Mouse (Mus musculus) gastrocnemius, adult 8-10 months (tissue): ENCODE measurements at regions not wholly inside any gene's neighbourhood (a gene's known extent, or its start where the extent isn't known, plus 50 kb on each side); places are given as distances from the start of the nearest gene placed in this dataset.
"Not testable (repeated sequence)": the region's sequence is repeated elsewhere in the genome, so short reads cannot be mapped to it uniquely, and the experiment has no call there.

Experiments used
- DNase-seq, 2 experiments: peaks; one replicate each; pipeline ENCODE4 v3.0.0; 2022; ENCODE audit warnings: low spot score in 2 of 2

GRCm38 (mm10) chr8:35123196-35123621 is 642.4 kb upstream of the Gm19410 start:
- no peak for DNase-seq

GRCm38 (mm10) chr8:35125179-35125578 is 640.4 kb upstream of the Gm19410 start:
- DNase-seq = no peak

GRCm38 (mm10) chr8:35132281-35132680 is 633.3 kb upstream of the Gm19410 start:
- DNase-seq = no peak

GRCm38 (mm10) chr8:35135630-35136029 is 630.0 kb upstream of the Gm19410 start:
- DNase-seq = no peak

- DNase-seq = no peak
Measured at GRCm38 (mm10) chr8:35136643-35137042, 628.9 kb upstream of the Gm19410 start.

- DNase-seq = no peak
Measured at GRCm38 (mm10) chr8:35140775-35141174, 624.8 kb upstream of the Gm19410 start.

- no peak for DNase-seq
Measured at GRCm38 (mm10) chr8:35143018-35143656, 622.5 kb upstream of the Gm19410 start.

GRCm38 (mm10) chr8:35143684-35144083 is 621.9 kb upstream of the Gm19410 start:
- no peak for DNase-seq

- no peak for DNase-seq
Measured at GRCm38 (mm10) chr8:35144401-35144800, 621.2 kb upstream of the Gm19410 start.

GRCm38 (mm10) chr8:35147481-35147880 is 618.1 kb upstream of the Gm19410 start:
- no peak for DNase-seq

- no peak for DNase-seq
Measured at GRCm38 (mm10) chr8:35147967-35148366, 617.6 kb upstream of the Gm19410 start.

- DNase-seq = no peak
Measured at GRCm38 (mm10) chr8:35152585-35152984, 613.0 kb upstream of the Gm19410 start.

- DNase-seq = no peak
Measured at GRCm38 (mm10) chr8:35156272-35156671, 609.3 kb upstream of the Gm19410 start.

- no peak for DNase-seq
Measured at GRCm38 (mm10) chr8:35157711-35158110, 607.9 kb upstream of the Gm19410 start.

- DNase-seq = no peak
Measured at GRCm38 (mm10) chr8:35159329-35159728, 606.3 kb upstream of the Gm19410 start.

- no peak for DNase-seq
Measured at GRCm38 (mm10) chr8:35160230-35160629, 605.4 kb upstream of the Gm19410 start.

GRCm38 (mm10) chr8:35162166-35162565 is 603.4 kb upstream of the Gm19410 start:
- not testable (repeated sequence) for DNase-seq

GRCm38 (mm10) chr8:35166611-35167010 is 599.0 kb upstream of the Gm19410 start:
- no peak for DNase-seq

GRCm38 (mm10) chr8:35171536-35172310 is 593.9 kb upstream of the Gm19410 start:
- DNase-seq = no peak

GRCm38 (mm10) chr8:35177314-35177713 is 588.3 kb upstream of the Gm19410 start:
- no peak for DNase-seq

- DNase-seq = no peak
Measured at GRCm38 (mm10) chr8:35180075-35180474, 585.5 kb upstream of the Gm19410 start.

GRCm38 (mm10) chr8:35182141-35182540 is 583.4 kb upstream of the Gm19410 start:
- DNase-seq = no peak

GRCm38 (mm10) chr8:35183423-35183822 is 582.2 kb upstream of the Gm19410 start:
- DNase-seq = no peak
